ENCODE assay signal across 8 mouse cellular contexts in genomic region chr3:103916839-103917237, GRCm38 (mm10). TPM values are rescaled to one million over a fixed set of nuclear protein-coding genes. Genes with fewer than 3 reads are reported as not detected.
DNase-seq lines count a peak whose midpoint lies in the region; ATAC-seq lines count a peak whose summit lies in the region.

No protein-coding gene starts in this region.

- peak overlapping the region; percentile 53 for H3K9ac ChIP-seq in lung, embryonic 16.5 days (ENCODE audit: low read length)
- H3K9ac ChIP-seq in forebrain, embryonic 12.5 days = peak overlapping the region; percentile 36; the same call in 1 of the 2 replicates
- no peak overlapping the region for H3K9ac ChIP-seq in limb, embryonic 11.5 days (ENCODE audit: low read length)
- peak overlapping the region; percentile 41; the same call in 1 of the 2 replicates for H3K9ac ChIP-seq in neural tube, embryonic 15.5 days (replicated peaks)

- no peaks in the 10 kb centered on the region for H3K9me3 ChIP-seq in lung, embryonic 16.5 days (ENCODE audit: control insufficient read depth, low read length)
- no peaks in the 10 kb centered on the region for H3K9me3 ChIP-seq in forebrain, embryonic 12.5 days
- no peaks in the 10 kb centered on the region for H3K9me3 ChIP-seq in limb, embryonic 11.5 days (ENCODE audit: control insufficient read depth, low read length)
- no peaks in the 10 kb centered on the region for H3K9me3 ChIP-seq in neural tube, embryonic 15.5 days (replicated peaks)

- no peak for ATAC-seq in lung, embryonic 16.5 days (ENCODE audit: low read depth)
- no peak for ATAC-seq in forebrain, embryonic 12.5 days (ENCODE audit: low FRiP score)
- no peak for ATAC-seq in limb, embryonic 11.5 days (ENCODE audit: insufficient number of reproducible peaks, low FRiP score, low TSS enrichment, low read depth)
- ATAC-seq in neural tube, embryonic 15.5 days (ENCODE audit: low FRiP score) = no peak

- no peak overlapping the region for H3K27ac ChIP-seq in lung, embryonic 16.5 days (ENCODE audit: low read length)
- no peak overlapping the region for H3K27ac ChIP-seq in forebrain, embryonic 12.5 days
- H3K27ac ChIP-seq in limb, embryonic 11.5 days (replicated peaks; ENCODE audit: low read depth, low read length) = no peak overlapping the region
- no peak overlapping the region for H3K27ac ChIP-seq in neural tube, embryonic 15.5 days (replicated peaks)

- no peaks in the 10 kb centered on the region; the same call in 1 of the 2 replicates for H3K36me3 ChIP-seq in lung, embryonic 16.5 days (ENCODE audit: control insufficient read depth, insufficient read depth, low read length)
- H3K36me3 ChIP-seq in forebrain, embryonic 12.5 days (replicated peaks) = no peaks in the 10 kb centered on the region
- no peaks in the 10 kb centered on the region for H3K36me3 ChIP-seq in limb, embryonic 11.5 days (ENCODE audit: control insufficient read depth, insufficient read depth, low read length)
- no peaks in the 10 kb centered on the region for H3K36me3 ChIP-seq in neural tube, embryonic 15.5 days

- WGBS in lung, embryonic 16.5 days = 47% methylated on average over 3 of the region's 3 CpGs
- WGBS in forebrain, embryonic 12.5 days = 78% methylated on average over 3 of the region's 3 CpGs
- WGBS in limb, embryonic 11.5 days = 76% methylated on average over 3 of the region's 3 CpGs
- WGBS in neural tube, embryonic 15.5 days = 69% methylated on average over 3 of the region's 3 CpGs

- DNase-seq in lung, postnatal 10 days = no peak
- DNase-seq in limb, embryonic 11.5 days (ENCODE audit: low spot score) = no peak
- no peak for DNase-seq in ovary, postnatal 10 days (ENCODE audit: low spot score)
- no peak for DNase-seq in lung, postnatal 36 days
- no peak for DNase-seq in adrenal gland, postnatal 36 days

- H3K4me2 ChIP-seq in lung, embryonic 16.5 days (ENCODE audit: low read depth, low read length) = peak overlapping the region; percentile 38
- peak overlapping the region; percentile 67 for H3K4me2 ChIP-seq in forebrain, embryonic 12.5 days
- H3K4me2 ChIP-seq in limb, embryonic 11.5 days (ENCODE audit: low read depth, severe bottlenecking) = peak overlapping the region; percentile 44; the same call in 1 of the 2 replicates
- H3K4me2 ChIP-seq in neural tube, embryonic 15.5 days = peak overlapping the region; percentile 70

- H3K27me3 ChIP-seq in lung, embryonic 16.5 days (ENCODE audit: control insufficient read depth, insufficient read depth, low read depth, low read length) = no peaks in the 10 kb centered on the region
- H3K27me3 ChIP-seq in forebrain, embryonic 12.5 days = no peaks in the 10 kb centered on the region
- no peaks in the 10 kb centered on the region for H3K27me3 ChIP-seq in limb, embryonic 11.5 days (ENCODE audit: control insufficient read depth, insufficient read depth, low read length)
- H3K27me3 ChIP-seq in neural tube, embryonic 15.5 days (replicated peaks) = no peaks in the 10 kb centered on the region

- H3K4me3 ChIP-seq in lung, embryonic 16.5 days (ENCODE audit: low read length) = peak overlapping the region; percentile 26
- peak overlapping the region; percentile 97 for H3K4me3 ChIP-seq in forebrain, embryonic 12.5 days (replicated peaks)
- H3K4me3 ChIP-seq in limb, embryonic 11.5 days (ENCODE audit: low read depth, low read length) = peak overlapping the region; percentile 20
- peak overlapping the region; percentile 35 for H3K4me3 ChIP-seq in neural tube, embryonic 15.5 days (replicated peaks)

- H3K4me1 ChIP-seq in lung, embryonic 16.5 days (replicated peaks; ENCODE audit: control insufficient read depth, insufficient read depth, low read length) = peaks cover 12% of the 10 kb centered on the region
- H3K4me1 ChIP-seq in forebrain, embryonic 12.5 days = peaks cover 14% of the 10 kb centered on the region
- H3K4me1 ChIP-seq in limb, embryonic 11.5 days (ENCODE audit: control insufficient read depth, insufficient read depth, low read length) = peaks cover 7% of the 10 kb centered on the region
- peaks cover 16% of the 10 kb centered on the region for H3K4me1 ChIP-seq in neural tube, embryonic 15.5 days

RNA-seq across cellular contexts. Expression of gene Rsbn1, which starts 2.9 kb away (rescaled TPM):
- polyA plus RNA-seq in lung, embryonic 16.5 days (2015; fragmentation: Nextera tagmentation; extraction: Ambion mirVana) = 7.7 and 8.9 TPM in 2 replicates
- 23.2 and 25.2 TPM in 2 replicates for polyA plus RNA-seq in forebrain, embryonic 12.5 days (2016; fragmentation: Nextera tagmentation; extraction: Ambion mirVana)
- polyA plus RNA-seq in limb, embryonic 11.5 days (2014; fragmentation: Nextera tagmentation; extraction: Ambion mirVana) = 19.8 and 19.9 TPM in 2 replicates
- 17.3 and 18.7 TPM in 2 replicates for polyA plus RNA-seq in neural tube, embryonic 15.5 days (2015; fragmentation: Nextera tagmentation; extraction: Ambion mirVana)
- total RNA-seq in adrenal gland, postnatal 36 days (2021) = 10 to 100 TPM; 16.0 to 18.4 TPM

RNA-seq across cellular contexts. Expression of gene Phtf1, which starts 51.1 kb away (rescaled TPM):
- 23.1 and 24.3 TPM in 2 replicates for polyA plus RNA-seq in lung, embryonic 16.5 days (2015; fragmentation: Nextera tagmentation; extraction: Ambion mirVana)
- polyA plus RNA-seq in forebrain, embryonic 12.5 days (2016; fragmentation: Nextera tagmentation; extraction: Ambion mirVana) = 49.9 and 52.9 TPM in 2 replicates
- polyA plus RNA-seq in limb, embryonic 11.5 days (2014; fragmentation: Nextera tagmentation; extraction: Ambion mirVana) = 42.2 and 46.1 TPM in 2 replicates
- polyA plus RNA-seq in neural tube, embryonic 15.5 days (2015; fragmentation: Nextera tagmentation; extraction: Ambion mirVana) = 21.8 and 22.8 TPM in 2 replicates
- 10 to 100 TPM; 18.7 to 20.8 TPM for total RNA-seq in adrenal gland, postnatal 36 days (2021)

RNA-seq across cellular contexts. Expression of gene Ptpn22, which starts 57.2 kb away (rescaled TPM):
- polyA plus RNA-seq in lung, embryonic 16.5 days (2015; fragmentation: Nextera tagmentation; extraction: Ambion mirVana) = 1.4 and 3.1 TPM in 2 replicates
- 0.29 and 0.31 TPM in 2 replicates for polyA plus RNA-seq in forebrain, embryonic 12.5 days (2016; fragmentation: Nextera tagmentation; extraction: Ambion mirVana)
- polyA plus RNA-seq in limb, embryonic 11.5 days (2014; fragmentation: Nextera tagmentation; extraction: Ambion mirVana) = 0.17 and 0.35 TPM in 2 replicates
- polyA plus RNA-seq in neural tube, embryonic 15.5 days (2015; fragmentation: Nextera tagmentation; extraction: Ambion mirVana) = 0.33 and 5.6 TPM in 2 replicates
- 1 to 10 TPM; 1.4 to 1.7 TPM for total RNA-seq in adrenal gland, postnatal 36 days (2021)

Comparison
In these comparisons a context has a peak if more than half of its experiments do, and no peak if none do; other contexts are left out.
1. H3K4me3 ChIP-seq: peak in every context shown above with its lines; median percentile 97 in forebrain, embryonic 12.5 days; 35 in neural tube, embryonic 15.5 days; 26 in lung, embryonic 16.5 days; 20 in limb, embryonic 11.5 days.